Mouse (Mus musculus): ENCODE measurements around the gene Zbtb46.
A peak's percentile ranks its signal among the peaks of the same experiment; 100 is the strongest.

Zbtb46 gene

DNA sequence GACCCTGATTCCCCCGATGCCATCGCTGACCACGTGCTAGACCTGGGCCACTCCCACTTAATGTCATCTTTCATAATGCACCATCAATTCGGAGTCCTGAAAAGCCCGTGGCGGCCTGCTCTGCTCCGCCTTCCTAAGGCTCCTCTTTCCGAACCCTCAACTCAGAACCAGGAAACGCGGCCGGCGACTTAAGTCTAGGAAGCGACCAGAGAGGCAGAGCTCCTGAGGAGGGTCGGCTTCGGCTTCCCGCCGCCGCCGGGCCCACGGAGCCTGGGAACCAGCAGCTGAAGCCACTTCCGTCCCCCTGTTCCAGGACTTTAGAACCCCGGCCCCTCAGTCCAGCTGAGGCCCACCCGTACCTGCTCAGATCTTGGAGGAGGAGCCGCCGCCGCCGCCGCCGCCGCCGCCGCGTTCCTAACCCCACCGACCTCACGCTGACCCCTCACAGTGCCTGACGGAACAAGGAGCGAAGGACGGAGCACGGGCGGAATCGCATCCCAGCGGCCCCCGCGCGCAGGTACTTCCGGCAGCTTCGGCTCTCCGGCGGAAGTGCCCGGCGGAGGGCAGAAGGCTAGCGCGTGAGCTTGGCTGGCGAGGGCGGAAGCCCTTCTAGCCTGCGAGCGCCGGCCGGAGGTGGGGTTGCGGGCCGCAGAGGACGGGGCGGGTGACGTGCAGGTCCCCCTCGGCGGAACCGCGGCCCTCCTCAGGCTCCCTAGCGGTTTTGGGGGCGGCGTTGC is 94.2 kb downstream of the Zbtb46 start, which contains the start of the genes Zgpat and Arfrp1:
Gene Zgpat, plus strand, starts transcription at position 69 of the 737 bp plus-strand sequence.
Gene Arfrp1, minus strand, starts transcription at position 545 of the 737 bp plus-strand sequence.
- DNase-seq (ENCODE audit: low read depth, low spot score) = peak; percentile 89

DNA sequence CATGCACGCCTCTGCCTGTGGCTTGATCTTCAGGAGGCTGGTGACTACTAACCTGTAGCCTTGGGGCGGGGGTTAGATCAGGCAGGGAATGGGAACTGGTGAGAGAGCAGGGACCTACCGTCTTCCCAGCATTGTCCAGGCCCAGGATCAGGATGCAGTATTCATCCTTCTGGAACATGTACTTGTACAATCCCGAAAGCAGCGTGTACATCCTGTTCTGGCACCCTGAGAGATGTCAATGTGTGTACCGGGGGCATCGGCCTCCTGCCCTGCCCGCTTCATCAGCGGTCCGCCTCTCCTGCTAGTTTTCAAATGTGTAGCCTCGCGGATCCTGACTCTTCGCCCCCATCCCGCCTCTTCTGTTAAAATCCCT is 94.8 kb downstream of the Zbtb46 start:
- peak; percentile 13 for DNase-seq (ENCODE audit: low read depth, low spot score)

DNA sequence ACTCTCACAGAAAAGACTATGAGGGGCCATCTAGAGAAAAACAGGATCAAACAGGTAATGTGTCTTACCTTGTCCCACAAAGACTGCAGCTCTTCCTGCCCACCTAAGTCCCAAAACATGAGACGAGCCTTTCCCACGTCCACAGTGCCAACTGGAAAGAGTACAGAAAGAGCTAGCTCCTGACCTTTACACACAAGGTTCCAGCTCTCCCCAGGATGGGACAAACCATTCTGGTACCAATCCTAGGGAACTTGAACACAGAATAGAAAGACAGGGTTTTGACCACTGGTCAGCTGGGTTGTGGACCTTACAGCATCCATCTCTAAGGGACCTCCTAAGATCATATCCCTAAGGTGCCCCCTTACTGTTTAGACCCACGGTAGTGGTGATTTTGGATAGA is 95.3 kb downstream of the Zbtb46 start:
- no peak for DNase-seq (ENCODE audit: low read depth, low spot score)

DNA sequence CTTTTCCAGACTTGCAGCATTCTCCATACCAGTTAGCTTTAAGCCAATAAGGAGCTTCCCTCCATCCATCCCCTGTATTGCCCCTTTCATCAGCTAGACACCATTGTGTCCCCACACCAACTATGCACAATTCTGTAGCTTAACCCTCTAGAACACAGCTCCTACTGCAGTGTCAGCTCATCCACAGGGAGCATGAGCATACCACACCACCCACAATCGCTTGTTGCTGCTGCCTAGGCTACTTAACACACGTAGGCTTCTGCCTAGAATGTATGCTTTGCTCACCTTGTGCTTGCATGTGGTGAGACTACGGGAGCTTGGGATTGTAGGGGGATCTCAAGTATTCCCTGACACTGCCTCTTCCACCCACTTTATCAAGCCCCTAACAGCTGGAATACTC is 102.4 kb downstream of the Zbtb46 start:
- DNase-seq (ENCODE audit: low read depth, low spot score) = no peak

DNA sequence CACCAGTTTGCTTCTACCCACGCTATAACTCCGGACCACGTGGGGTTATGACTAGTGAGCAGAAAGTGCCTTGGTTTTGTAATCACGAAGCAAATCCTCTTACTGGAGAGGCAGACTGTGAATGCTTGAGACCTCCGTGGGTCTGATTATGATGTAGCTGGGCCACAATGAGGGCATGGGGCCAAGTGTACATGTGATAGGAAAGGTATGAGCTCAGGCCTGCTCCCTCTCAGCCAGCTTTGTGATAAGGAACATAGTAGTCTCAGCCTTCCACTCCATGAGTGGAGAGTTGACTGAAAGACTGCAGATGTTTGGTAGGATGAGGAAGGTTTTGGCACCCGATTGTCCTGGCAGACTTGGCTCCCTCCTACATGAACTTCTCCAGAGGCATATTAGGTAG is 116.5 kb downstream of the Zbtb46 start:
- no peak for DNase-seq (ENCODE audit: low read depth, low spot score)

DNA sequence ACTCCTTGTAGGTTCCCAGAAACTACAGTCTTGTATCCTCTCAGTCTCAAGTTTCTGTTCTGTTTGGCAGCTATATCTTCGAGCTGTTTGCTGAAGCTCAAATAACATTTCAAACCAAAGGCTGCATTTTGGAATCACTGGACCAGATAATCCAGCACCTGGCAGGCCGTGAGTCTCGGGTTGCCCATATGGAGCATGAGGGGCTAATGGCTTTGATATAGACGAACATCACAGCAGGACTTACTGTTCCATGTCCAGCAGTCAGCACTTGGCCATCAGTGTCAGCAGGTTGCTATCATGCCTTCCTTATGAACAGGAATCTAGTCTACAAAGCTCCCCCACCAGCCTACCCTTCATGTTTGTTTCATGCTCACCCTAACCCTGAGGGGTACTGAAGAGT is 118.8 kb downstream of the Zbtb46 start:
- no peak for DNase-seq (ENCODE audit: low read depth, low spot score)

All from ES-CJ7 (cell line).